Mouse (Mus musculus) embryo, embryonic 9.5 days (tissue): ENCODE data around the gene Fst.

Experiments used
- DNase-seq: peaks from one replicate; pipeline ENCODE4 v3.0.0-alpha.2; 2017; ENCODE audit errors: extremely low spot score

Gene Fst

DNA sequence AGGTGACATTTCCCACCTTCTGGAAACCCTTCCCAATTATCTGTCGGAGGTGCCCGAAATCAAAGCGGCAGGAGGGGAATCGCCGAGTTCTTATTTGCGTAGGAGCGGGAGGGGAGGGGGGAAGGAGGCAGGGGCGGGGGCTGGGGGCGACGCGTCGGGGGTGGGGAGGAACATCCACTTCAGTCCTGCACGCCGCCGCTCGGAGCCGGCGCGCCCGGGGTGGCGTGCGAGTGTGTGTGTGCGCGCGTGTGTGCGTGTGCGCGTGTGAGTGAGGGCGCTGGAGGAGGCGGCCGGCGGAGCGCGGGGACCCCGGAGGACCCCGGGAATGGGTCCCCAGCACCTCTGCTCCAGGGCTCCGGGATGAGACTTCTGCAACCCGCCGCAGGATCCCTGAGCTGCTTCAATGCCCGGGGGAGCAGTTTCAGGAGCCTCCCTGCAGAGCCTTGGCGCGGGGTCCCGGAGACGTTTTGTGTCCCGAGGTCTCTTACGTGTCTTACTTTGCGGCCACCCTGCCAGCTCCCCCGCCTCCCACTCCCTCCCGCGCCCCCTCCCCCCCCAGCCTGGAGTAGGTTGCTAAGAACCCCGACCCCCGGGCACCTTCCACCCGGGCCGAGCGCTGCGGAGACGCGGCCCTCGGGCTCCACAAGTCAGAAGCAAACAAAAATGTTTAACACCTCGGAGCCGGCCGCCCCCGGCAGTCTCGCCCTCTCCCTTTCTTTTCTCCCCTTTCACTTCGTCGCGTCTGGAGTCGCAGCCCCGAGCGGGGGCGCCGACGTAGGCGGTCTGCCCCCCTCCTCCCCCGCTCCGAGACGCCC lies at the start of gene Fst:
Gene Fst (minus strand): TSS at position 66 of the 815 bp plus-strand sequence.
- DNase-seq: peak; percentile 74

DNA sequence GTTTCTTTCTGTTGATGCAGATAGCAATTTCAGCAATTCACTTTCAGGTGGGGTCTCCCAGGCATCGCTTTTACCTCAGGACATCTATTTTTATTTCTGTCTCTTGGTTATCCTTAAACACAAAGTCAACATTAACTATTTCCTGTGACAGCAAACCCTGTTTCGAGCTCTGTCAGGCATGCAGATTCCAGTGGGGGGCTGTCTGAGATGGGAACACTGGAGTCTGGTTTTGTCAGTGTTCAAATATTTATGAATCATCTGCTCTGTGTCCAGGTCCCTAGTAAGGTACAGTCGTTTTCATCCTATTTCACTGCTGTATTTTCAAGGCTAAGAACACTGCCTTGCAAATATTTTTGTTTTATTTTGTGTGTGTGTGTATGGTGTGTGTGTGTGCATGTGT lies 35.1 kb upstream of the Fst start:
- no peak for DNase-seq

DNA sequence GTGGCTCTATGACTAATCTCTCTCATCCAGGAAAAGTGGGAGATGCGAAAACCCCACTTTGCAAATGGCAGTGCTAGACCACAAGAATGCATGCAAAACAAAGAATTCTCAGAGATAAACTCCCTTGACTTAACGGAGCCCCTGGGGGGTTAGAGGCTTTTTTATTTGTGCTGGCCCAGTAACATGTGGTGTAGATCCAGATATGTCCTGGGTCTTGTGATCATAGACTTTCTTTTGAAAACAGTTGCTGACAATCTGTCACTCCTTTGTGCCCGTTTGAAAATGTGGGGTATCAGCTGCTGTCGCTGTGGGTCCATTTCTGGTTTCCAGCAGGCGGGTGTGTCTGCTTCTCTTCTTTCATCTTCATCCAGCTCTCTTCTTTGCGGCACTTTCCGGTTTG lies 29.4 kb upstream of the Fst start:
- DNase-seq: no peak

DNA sequence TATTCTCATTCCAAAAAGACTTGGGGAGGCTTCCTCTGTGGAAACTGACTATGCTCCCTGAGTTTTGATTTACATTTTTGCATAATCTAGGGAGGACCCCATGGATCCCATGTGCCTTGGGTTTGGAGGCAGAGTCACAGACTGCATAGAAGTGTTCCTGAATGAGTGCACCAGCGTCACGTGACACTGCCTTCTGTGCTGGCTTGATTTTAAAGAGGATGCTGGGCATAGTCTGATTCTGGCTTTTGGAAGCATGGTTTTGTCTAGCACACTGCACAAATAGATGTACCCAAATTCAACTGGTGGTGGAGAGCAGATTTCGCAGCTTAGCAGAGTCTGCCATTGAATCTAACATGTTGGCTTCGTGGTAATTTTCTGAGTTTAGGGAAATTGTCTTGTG lies 19.6 kb upstream of the Fst start:
- DNase-seq: no peak

DNA sequence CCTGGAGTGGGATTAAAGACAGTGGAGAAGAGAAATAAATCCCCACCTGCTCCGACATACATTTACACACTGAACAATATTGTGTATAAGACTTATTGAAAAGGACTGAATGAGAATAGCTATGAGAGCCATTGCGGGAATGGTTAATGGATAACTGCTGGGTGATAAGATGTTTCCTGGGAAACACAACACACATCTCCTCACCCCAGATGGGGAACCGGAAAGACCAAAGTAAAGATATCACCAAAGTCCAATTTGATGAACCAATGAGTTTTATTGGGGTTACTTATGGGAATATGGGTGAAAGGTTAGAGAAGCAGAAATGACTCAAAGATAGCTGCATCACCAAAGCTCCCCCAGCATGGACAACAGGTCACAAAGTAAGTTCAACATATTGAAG lies 11.2 kb upstream of the Fst start:
- no peak for DNase-seq

DNA sequence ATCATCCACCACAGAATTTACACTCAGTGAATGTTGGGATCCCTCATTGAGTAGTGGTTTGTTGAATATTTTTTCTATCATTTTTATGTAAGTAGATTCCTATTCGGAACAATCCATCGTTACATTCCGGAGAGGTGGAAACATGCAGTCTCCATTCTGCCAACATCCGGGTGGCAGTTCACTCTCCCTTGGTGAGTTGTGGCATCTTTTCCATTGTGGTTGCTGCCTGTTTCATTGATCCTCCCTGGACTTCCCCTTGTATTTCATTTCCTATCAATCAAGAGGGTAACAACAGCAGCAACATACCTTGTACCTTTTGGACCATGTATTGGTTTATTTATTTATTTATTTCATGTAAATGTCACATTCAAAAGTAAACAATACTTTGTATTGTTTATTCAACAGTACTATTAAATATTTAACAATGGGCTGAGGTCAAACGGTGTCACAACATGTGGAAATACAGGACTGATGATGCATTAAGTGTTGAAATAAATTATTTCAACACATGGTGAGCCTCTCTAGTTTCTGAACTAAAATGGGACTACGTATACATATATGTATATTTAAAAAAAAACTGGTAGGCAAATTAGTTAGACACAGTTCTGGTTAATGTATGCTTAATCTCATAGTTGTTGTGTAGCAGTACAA lies 7.6 kb upstream of the Fst start:
- no peak for DNase-seq

DNA sequence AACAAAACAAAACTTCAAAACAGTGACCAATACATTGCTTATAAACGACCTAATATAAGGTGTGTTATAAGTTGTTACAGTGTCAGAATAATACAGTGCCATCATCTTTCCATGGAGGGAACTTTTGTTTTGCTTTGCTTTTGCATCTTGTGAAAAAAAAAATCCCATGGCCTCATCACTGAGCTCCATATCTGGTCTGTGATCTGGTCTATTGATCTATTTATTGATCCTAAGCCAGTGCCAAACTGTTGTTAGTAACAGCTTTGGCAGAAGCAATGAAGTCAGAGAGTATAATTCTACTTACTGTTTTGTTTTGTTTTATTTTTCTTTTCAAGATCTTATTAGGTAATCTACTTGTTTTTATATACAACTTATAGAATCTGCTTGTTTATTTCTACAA lies 6.6 kb upstream of the Fst start:
- no peak for DNase-seq

DNA sequence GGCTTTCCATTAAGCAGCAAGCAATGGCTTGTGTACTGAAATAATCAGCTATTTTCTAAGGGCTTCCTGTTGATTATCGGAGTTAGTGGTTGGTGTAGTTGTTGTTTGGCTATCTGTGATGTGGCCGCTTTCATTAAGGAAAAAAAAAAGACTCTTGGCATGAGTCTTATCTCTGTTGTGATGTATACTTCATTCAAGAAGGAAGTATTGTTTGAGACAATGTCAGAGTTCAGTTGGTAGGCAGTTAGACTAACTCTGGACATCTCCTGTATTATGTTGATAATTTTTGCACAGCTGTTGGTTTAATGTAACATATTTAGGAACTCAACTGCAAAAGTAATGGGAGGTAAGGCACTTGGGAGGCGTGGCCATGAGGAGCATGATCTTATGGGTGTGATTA lies 6.1 kb upstream of the Fst start:
- DNase-seq: no peak

DNA sequence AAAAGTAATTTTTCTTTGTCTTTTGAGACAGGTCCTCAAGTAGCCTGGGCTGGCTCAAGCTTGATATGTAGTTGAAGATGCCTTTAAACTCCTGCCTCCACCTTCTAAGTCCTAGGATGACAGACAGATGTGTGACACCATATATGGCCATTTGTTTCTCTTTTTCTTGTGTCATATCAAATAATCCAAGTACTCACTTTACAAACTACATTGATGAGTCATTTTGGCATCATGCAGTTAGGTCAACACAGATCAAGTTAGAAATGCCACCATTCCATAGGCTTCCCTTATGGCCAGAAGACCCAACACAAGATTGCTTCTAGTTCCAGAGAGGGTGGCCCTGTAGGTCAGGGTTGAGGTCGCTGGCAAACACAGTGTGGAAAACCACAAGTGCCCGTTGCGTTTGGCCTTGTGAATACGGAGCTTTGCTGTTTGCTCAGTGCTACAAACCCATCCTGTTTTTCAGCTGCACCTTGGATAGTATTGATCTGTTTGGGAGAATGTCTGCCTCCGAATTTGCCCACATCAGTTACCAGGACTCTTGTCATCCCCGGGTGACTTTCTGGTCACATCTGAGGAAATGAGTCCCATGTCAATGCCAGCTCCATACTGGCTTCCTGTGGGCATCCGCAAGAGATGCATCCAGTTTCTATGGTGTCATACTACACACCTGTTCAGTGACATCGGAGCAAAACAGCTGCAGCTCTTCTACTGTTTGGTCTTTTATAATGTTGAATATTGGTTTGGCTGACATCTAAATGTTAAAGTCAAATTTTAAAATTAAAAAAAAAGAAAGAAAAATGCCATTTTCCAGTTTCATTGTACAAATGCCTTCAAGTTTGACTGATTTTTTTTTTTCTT lies 4.0 kb upstream of the Fst start:
- no peak for DNase-seq

DNA sequence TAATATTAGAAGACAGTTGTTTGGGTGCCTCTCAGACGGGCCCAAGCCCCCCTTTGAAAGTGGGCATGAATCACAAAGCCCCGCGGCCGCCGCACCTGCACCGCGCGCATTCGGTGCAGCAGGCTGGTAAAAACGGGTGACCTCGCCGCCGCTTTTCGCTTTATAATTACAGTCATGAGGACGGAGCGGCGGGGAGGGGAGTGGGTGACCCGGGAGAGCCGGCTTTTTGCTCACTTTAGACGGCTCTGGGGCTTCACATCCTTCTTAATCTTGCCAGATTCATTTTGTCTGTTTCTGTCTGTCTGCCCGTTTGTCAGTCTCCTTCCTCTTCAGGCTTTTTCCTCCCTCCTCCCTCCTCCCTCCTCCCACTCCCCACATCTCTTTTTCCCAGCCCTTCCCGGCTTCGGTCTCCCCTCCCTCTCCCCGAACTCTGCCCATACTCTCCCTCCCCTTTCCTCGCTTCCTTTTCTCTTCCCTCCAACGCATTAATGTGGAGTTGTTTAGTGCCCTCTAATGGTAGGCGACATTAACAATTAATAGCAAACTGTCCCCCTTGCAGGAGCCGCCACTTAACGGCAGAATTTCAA lies 1.6 kb upstream of the Fst start:
- DNase-seq: peak; percentile 87

DNA sequence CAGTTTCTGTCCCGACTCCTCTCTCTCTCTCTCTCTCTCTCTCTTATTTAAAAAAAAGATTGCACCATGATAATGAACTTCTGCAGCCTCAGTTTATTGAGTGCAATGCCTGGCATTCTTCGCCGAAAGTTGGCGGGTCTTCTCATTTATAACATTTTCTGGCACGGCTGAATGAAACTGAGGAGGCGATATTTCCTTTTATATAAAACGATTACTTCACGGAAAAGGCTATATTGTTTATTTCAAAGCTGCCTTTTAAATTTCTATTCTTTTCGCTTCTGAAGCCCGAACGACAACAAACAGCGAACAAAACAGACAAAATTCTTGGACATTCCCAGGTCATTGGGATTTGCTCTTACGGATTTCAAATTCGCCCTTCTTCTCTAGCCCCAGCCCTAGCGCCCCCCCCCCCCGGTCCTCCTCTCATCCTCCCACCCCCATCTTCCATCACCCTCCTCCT lies 980 bp upstream of the Fst start:
- no peak for DNase-seq

DNA sequence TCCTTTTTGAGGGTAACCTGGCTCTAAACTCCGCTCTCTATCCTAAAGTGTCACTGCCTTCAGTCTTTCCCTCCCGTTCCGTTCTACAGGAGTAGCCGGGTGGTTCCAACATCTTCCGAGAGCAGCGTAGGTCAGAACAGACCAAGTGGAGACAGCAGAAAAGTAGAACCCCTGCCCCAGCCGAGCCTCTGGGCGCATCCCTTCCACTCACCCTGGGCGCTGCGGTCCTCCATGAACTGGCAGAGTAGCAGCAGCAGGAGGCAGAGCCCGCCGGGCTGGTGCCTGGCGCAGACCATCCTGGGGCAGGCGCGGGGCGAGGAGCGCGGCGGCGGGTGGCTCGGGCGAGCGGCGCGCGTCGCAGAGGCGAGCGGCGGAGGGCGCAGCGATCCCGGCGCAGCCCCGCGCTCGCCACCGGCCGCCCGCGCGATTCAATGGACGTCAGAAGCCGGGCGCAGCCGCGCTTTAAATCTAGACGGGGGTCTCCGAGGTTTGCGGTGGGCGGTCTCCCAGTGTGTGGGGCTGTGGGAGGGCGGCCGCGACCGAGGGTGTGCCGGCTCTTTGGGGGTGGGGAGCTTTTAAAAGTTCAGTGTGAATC lies 363 bp downstream of the Fst start:
- peak; percentile 72 for DNase-seq

DNA sequence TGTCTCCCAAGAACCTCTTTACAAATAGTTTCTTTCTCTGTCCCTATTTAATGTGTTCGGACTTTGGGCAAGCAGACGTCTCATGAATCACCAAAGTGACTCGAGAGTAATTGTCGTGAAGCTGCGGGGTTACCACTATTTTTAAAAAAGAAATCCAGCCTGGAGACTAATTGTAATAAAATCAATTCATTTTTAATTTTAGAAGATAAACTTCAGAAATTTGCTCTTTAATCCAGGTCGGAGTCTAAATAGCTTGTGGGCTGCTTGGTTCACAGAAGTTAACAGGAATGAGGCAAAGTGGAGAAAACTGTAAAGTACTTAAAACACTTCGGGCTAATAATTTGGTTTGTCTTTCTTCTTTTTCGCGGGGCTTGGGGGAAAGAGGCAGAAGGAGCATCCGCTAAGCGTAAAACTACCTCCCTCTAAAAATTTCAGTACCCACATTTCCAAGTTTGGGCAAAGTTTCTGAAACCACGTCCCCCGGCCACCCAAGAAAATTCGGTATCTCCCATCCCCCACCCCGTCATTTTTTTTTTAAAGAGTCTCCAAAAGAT lies 1.1 kb downstream of the Fst start:
- peak; percentile 14 for DNase-seq

DNA sequence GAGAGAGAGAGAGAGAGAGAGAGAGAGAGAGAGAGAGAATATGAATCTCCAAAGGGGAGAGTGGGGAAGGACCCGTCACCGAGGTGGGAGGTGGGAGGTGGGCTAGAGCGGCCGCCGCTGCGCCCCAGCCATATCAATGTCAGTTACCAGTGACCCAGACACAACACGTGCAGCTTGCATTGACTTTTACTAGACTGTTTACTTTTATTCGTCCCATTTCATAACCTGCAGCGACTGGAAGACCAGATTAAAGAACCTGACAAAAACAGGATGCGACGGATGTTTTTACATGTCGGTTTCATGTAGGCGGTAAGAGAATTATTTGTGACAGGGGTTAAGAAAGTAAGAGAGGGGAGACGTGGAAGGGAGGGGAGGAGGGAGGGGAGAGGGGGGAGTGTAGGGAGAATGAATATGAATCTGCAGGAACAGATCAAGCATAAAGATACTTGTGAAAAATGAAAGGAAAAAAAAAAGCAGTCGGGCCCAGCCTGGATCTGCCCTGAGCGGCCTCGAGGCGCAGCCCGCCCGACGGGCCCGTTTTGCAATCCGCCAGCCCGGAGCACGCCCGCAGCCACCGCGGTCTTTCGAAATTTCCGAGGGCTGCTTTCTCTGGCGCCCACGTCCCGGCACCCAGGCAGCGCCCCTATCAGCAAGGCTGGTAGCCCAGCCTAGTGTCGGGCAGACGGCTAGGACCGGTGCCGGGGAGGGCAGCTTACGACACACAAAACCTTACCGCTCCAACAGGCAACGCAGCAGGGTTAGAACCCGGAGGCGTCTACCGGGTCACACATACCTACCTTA lies 1.8 kb downstream of the Fst start:
- DNase-seq: peak; percentile 54

DNA sequence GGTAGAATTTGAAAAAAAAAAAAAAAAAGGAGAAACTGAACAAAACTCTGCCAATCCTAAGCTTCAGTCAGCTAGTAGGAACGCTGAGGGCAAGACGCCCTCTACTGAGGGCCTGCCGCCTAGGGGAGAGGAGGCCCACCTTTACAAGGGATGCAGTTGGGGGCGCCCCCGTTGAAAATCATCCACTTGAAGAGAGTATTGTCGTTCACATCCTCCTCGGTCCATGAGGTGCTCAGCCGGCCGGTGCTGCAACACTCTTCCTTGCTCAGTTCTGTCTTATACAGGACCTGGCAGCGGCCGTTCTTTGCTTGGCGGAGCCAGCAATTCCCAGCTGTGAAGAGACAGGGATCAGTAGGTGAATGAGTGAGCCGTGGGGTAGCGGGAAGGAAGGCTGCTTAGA lies 2.5 kb downstream of the Fst start:
- peak; percentile 49 for DNase-seq

DNA sequence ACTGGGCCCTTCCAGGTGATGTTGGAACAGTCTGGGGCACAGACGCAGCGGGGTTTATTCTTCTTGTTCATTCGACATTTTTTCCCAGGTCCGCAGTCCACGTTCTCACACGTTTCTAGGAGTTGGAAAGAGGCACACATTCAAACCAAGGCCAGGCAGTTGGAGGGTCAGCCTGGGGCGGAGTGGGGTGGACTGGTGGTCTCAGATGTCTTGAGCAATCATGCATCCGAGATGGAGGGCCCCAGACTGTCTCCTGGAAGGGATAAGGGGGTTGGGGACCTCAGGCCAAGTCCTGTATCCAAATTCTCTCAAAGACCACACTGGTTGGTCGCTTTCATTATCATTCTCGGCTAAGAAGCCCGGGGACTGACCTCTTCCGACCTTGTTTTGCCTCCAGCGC lies 3.0 kb downstream of the Fst start:
- DNase-seq: peak; percentile 25

DNA sequence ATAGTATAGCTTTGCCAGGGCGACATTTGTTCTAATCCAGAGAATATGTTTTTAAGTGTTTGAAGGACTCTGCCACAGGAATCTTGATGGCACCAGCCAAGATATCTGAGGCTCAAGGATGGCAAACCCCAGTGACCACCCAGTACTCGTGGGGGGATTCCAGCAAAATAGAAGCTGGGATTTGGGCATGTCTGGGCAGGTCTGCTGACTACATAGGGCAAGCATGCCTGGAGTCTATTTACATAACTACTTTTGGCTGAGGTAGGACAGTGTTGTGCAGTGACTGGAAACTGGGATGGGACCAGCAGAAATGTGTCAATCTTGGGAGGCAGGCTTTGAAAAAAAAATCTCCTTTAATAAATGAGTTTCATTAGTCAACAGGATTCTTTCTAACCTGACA lies 11.5 kb downstream of the Fst start:
- DNase-seq: no peak

DNA sequence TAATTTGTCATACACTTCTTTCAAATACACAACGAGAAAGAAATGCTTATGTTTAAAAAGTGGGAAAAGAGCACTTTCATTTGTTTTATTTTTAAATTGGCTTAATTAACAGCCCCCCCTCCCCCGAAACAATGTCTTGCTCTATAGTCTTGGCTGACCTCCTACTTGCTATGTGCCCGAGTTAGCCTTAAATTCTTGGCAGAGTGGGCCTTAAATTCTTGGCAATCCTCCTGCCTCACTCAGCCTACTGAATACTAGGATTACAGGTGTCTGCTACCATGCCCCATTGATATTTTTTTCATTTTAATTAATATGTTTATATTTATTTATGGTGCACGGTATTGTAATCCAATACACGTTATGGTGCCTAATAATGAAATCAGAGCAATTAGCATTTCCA lies 26.3 kb downstream of the Fst start:
- DNase-seq: no peak

DNA sequence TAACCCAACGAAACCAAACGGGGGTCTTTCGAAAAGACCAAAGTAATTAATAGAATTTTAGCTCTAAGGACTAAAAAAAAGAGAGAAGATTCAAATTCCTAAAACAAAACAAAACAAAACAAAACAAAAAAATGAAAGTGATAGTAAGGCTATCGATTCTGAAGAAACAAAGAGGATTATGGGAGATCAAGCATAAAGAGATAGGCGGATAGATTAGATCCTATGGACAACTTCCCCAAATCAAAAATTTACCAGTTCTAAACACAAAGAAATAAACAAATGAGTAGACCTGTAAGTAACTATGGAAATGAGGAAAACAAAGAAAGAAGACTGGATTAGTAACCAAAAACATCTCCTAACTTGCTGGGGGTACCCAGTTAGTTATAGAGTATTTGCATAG lies 33.5 kb downstream of the Fst start:
- DNase-seq: no peak

DNA sequence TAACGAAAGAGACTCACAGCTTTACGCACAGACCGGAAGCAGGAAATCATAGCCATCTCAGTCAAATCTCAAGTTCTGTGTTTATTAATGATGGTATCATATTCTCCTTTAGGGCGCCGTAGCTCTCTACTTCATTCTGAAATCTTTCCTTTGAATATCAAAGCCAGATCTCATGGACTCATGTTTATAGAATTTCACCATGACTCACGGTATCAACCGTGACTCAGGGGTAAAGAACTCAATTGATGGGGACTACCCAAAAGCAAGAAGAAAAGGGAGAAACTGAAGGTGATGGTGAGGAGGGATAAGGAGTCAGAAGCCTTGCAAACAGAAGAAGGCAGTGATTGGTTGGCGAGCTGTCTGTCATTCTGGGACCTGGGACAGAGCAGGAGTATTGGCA lies 38.5 kb downstream of the Fst start:
- DNase-seq: no peak

DNA sequence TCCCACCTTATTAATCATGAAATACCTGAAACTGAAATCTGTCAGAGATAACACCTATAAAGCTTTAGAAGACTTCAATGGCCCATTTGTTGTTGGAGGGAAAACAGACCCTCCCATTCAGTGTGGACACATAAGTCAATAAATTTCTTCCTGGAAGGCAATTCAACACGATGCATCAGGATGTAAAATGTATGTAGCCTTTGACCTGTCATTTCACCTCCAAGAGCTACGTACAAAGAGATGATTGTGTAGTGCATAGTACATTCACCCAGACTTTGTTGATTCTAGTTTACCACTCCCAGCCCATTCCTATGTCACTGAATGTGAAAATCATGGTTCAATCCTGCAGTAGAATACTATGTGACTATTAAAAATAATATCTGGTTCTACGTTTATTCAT lies 39.4 kb downstream of the Fst start:
- no peak for DNase-seq
